Mouse (Mus musculus): ENCODE measurements at regions not wholly inside any gene's neighbourhood (a gene's known extent, or its start where the extent isn't known, plus 50 kb on each side); places are given as distances from the start of the nearest gene placed in this dataset.

GRCm38 (mm10) chr4:81573771-81574170, 131.2 kb upstream of the Mpdz start:
- TF ChIP-seq CHD2 (IDR thresholded peaks at IDR 0.05; ENCODE audit: low read depth, low read length) (no peak), ZNF384 (IDR thresholded peaks at IDR 0.05; ENCODE audit: low read depth, low read length) (no peak), HCFC1 (IDR thresholded peaks at IDR 0.05; ENCODE audit: borderline replicate concordance, insufficient read depth, low read length) (no peak), MAFK (IDR thresholded peaks at IDR 0.05; ENCODE audit: insufficient read depth, low read depth, low read length) (no peak)
